Mouse (Mus musculus) C2C12 (cell line): Measurements from ENCODE around the gene Slc25a30.

Source experiments
- CTCF ChIP-seq: IDR thresholded peaks from one replicate; pipeline ENCODE4 v1.5.1; 2011; ENCODE audit not compliant: control insufficient read depth, insufficient read depth, insufficient read length
- FOSL1 ChIP-seq: IDR thresholded peaks from one replicate; pipeline ENCODE4 v1.8.0; 2011; ENCODE audit warnings: mild to moderate bottlenecking, low read length; ENCODE audit not compliant: poor library complexity, insufficient read depth, severe bottlenecking
- MAX ChIP-seq: IDR thresholded peaks from one replicate; pipeline ENCODE4 v1.6.1; 2011; ENCODE audit warnings: mild to moderate bottlenecking, control low read depth
- MYOD1 ChIP-seq: IDR thresholded peaks from one replicate; pipeline ENCODE4 v1.6.1; 2011; ENCODE audit warnings: low read depth; ENCODE audit not compliant: control insufficient read depth, insufficient read length
- MYOG ChIP-seq: IDR thresholded peaks from one replicate; pipeline ENCODE4 v1.6.1; 2011; ENCODE audit not compliant: control insufficient read depth, insufficient read length; ENCODE audit errors: extremely low read depth
- USF1 ChIP-seq: IDR thresholded peaks from one replicate; pipeline ENCODE4 v1.6.1; 2011; ENCODE audit warnings: low read depth, mild to moderate bottlenecking, control low read depth, moderate library complexity

DNA sequence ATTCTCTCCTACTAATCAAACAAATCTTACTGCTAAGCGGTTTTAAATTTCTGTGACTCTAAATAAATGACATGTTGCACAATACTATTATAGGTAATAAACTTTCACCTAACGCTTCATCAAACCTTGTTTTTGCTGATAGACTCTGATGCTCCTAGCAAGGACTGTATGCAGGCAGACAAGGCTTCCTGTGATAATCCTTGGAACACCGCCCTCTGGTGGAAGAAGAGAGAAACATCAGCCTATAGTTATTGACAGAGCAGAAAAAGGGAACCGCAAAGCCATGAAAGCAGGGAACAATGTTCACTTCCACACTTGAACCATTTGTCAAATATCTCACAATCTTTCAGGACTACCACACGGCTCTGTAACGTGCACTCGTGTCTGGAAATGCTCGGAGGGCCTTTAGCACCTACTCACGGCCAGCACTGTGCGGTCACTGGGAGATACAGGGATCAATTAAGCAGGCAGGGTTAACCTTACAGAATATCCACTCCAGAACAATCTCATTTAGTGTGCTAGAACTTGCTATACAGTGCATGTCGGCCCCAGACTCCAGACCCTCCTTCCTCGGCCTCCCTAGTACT is 64.8 kb downstream of the Slc25a30 start:
- TF ChIP-seq CTCF, result peak; percentile 14
- TF ChIP-seq USF1, result no peak
- no peak for TF ChIP-seq MYOG
- TF ChIP-seq MAX, result no peak
- no peak for TF ChIP-seq MYOD1
- TF ChIP-seq FOSL1, result no peak
